Mouse (Mus musculus) cerebellum, adult 11 months (tissue): Measurements from ENCODE around the gene Dyrk1a.

Experiments
- DNase-seq: peaks from one replicate; pipeline ENCODE4 v3.0.0; 2022

Dyrk1a gene

DNA sequence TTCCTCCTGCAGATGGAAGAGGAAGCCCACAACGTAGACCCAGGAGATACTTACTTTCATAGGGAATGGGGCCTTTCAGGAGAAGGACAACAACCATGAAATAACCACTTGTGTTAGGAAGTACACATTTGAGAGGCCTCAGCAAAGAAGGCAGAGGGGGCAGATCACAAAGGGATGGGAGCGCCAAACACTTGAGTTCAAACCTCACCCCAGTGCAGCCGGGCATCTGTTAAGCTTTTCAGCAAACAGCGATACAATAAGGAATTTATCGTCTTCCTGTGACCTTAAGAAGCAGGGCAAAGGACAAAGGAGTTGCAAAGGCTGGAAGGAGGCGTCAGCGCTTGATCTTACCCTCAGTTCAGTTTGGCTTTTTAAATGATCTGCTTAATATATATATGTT lies 10.0 kb upstream of the Dyrk1a start:
- DNase-seq, result no peak

DNA sequence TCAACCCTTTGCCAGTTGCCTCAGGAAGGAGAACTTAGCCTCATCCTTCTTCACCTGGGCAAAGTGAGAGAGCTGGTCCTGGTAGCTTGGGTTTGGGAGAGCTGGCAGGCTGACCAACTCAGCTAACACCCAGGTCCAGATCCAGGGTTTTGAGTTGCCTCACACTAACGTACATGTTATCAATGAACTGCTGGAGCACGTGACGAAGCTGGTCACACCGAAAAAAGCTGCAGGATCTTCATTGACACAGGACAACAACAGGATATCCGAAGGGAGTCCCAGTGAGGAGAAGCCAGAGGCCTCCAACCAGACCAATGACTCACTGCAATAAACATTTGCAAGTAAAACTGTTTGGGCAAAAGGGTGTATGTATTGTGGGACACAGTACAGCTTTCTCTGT lies 9.2 kb upstream of the Dyrk1a start:
- no peak for DNase-seq

DNA sequence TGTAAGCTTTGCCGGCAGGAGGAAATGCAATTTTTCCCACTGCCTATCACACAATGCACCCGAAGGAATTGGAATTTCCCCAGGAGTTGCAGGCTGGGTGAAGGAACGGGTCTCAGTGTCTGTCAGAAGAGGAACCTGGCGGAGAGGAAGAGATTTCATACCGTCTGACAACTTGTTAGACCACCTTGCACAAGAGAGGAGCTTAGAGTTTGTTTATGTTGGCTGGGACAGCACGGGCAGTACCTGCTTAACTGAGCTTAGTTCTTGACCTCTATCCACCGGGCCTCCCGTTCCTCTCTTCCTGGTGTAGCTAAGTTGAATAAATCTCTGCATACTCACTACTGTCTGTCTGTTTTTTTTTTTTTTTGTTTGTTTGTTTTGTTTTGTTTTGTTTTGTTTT lies 3.7 kb upstream of the Dyrk1a start:
- DNase-seq, result no peak

DNA sequence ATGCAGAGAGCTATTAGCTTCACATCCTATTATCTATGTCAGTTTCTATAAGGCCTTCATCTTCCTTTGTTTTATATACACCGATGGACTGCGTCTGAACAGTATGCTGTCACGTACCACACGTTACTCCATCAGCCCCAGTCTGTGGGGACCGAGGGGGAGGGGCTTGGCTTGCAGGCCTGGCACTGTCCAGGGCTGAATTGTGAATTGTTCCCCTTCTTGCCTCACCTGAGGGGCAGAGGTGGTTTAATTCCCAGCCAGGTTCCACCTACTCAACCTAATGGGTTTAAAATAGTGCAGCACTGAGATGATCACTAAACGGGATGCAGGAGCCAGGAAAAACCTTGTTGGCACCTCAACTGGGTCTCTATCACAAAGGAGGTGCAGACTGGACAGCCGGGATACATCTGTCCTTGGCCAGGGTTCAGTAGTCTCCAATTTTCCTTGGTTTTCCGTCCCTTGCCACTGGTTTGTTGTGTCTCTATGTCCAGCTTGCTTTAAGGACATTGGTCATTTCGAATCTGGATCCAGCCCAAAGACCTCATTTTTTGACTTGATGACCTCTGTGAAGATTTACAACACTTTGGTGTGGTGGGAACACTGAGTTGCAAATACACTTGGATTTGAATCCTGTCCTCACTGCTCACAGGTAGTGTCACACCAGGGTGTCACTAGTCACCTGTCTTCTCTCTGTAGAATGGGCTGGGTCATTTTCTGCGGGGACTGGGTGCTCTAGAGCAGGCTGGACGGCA lies 2.8 kb upstream of the Dyrk1a start:
- peak; percentile 25 for DNase-seq

DNA sequence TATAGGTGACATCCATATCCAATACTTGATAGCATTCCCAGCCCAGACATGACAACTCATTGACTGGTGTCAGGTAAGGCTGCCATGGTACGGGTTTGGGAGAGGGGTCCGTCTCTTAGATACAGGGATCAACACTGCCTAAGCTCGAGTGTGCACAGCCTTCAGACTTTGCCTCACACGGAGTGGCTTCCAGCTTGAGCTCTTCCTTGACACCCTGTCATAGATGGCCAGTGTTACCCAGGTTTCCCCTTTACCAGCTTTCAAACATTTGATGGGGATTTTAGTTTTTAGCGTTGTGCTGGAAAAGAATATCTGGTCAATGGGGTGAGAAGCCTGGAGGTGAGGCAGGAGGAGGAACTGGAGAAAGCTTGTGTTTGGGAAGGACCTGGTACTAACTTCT lies 2.1 kb upstream of the Dyrk1a start:
- peak; percentile 22 for DNase-seq

DNA sequence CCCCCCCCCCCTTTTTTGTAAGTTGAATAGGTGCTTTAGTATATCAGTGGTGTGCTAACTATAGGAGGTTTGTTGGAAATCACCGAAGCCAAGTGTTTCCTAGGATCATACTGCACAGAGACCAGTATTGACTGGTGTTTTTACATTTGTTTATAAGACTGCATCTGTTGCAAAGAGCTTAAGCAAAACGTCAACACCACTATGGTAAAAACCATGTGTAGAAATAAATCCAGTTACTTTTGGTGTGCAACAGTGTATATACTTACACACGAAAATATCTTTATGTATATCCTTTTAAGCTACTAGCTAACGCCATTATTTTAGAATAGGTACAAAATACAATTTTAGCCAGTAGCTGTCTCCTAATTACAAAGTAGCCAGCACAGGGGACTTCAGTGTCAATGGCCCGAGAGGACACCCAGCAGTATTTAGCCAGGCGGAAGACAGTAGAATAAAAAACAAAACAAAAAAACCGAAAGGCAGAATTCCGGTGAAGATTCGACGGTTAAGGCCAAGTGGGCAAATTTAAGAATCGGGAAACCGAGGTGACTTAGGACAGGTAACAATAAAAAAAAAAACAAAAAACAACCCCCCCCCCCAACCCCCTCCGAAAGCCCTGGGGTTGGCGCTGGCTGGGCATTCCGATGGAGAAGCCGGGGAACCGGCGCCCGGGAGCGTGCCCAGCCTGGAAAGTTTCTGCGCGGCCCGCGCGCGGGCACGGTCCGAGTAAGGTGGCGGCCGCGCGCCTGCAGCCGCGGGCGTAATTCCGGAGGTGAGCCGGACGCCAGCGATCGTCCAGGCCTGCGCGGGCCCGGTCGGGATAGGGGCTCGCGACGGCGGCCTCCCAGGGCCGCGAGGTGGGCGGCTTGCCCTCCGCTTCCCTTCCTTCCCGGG lies 1.2 kb upstream of the Dyrk1a start:
- DNase-seq, result peak; percentile 83

DNA sequence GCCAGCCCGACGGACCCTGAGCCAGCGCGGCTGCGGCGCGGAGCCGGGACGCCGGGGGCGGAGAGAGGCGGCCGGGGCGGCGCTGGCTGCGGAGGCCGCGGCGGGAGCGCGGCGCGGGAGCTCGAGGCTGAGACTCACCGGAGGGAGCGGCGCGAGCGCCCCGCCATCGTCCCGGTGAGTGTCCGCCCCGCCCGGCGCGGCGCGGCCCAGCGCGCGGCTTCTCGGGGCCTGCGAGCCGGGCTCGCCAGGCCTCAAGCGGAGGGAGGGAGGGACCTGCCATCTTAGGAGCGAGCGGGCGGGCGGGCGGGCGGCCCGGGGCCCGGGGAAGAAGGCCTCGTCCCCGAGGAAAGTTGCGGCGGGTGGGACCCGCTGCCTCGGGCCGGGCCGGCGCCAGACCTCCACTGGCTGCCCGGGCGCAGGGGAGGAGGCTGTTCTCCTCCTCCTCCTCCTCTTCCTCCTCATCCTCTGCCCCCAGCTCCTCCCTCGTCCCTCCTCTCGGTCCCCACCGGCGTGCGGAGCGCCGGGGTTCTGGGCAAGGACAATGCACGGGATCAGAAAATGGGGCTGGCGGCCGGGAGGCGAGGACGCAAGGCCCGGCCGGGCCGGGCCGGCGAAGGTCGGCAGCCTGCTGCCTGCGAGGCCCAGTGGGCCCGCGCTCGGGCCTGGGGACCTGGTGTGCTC lies 691 bp downstream of the Dyrk1a start:
- DNase-seq, result peak; percentile 58

DNA sequence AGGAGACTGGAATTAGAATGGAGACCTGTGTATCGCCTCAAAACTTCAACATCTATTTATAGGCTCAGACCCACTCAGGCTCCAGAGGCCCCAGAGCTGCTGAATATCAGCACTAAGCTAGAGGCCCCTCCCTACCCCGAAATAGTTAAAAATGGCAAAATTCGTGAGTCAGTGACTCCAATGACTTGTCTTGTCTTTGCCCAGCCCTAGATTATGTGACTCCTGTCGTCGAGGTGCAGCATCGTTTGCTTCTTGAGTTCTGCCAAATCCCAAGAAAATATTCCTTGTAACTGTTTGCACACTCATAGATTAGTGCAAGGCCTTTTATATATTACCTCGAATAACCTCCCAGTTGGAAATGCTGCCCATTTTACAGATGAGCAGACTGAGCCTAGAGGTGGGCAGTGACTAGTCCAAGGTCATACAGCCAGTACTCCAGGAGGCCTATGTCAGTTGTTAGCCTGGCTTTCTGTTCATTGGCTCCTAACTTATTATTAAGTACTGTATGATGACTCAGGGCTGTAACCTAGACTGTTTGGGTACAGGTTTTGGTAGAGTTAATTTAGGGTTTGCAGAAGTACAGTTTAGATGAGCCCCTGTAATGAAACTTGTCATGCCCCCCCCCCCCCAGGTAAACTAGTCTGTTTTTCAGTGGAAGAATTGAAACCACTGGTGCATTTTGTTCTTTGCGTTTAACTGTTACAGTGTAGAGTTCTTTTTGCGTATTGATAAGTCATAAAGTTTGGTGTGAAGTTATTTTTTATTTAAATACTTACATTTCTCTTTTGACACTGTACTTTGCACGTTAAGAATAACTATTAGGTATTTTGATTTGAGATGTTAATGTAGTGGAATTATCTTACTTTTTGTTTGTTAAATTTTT lies 1.5 kb downstream of the Dyrk1a start:
- DNase-seq, result no peak

DNA sequence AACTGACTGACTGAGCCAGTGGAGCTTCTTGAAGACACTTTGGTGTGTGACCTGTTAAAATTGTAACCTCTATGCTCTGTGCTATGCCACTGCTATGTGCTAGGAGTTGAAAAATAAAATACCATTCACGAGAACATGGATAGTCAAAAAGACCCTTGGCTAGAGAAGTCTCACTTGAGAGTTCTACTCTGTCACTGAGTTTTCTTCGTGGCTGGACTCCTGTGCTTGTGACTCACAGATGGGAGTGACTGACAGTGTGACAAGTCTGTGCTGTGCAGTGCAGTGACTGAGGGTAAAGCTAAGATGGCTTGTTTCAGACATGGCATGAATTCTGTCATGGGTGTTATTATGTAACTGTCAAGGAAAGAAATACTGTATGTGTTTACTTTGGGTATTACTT lies 2.6 kb downstream of the Dyrk1a start:
- DNase-seq, result no peak

DNA sequence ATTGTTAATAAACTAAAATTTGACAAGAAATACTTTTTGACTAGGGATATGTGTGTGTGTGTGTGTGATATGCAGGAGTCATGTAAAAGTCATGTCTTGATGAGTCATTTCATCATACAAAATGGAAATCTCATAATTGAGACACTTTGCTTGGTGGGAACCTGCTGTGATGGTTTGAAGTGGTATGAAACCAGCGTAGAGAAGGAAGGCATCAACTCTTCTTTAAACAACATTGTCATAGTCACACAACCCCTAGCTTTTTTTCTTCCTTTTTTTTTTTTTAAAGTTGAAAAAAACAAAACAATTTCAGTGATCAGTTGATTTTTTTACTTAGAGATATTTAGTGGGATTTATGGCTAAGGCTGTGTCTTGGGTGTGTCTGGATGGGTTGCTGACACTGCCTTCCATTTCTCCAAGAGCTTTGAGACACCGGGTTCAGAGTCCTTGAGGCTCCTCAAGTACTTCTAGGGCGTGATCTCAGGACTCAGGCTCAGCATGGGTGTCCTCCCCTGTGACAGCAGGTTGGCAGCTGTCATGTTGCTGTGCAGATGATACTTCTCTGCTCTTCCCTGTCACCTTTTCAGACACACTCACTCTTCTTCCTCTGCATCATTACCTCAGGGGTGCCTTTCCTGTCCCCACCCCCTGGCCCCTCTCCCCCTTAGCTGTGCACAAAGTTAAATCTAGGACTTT lies 4.4 kb downstream of the Dyrk1a start:
- no peak for DNase-seq

DNA sequence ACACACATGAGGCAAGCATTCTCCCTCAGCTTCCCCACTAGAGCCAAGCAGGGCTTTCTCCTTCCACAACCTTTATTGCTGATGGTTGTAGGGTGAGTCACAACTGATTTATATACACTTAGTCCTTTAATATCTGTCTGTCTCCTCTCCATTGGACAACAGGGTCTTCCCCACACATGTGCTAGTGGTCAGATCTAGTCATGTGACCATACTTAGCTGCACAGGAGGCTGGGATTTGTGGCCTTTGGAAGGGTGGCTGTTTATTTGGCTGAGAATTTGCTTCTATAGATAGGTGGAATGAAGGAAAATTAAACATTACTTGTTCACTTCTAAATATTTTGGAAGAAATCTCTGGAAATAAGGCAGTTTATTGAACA lies 4.9 kb downstream of the Dyrk1a start:
- no peak for DNase-seq

DNA sequence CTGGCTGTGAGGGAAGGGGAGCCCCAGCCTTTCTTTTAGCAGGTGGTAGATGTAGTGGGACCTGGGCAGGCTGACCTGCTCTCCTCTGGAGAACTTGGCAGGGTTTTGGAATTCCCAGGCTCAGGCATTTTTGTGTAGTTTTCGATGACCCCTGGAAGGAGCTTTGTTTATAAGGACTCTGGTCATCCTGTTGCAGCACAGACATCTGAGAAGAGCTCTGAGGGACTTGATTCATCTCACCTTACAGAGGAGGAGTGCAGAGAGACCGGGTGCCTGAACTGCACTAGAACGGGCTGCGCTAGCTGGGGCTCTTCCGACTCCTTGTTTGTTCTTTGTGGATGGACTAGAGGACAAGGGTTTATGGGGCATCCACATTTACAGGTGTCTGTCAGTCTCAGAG lies 5.9 kb downstream of the Dyrk1a start:
- no peak for DNase-seq

DNA sequence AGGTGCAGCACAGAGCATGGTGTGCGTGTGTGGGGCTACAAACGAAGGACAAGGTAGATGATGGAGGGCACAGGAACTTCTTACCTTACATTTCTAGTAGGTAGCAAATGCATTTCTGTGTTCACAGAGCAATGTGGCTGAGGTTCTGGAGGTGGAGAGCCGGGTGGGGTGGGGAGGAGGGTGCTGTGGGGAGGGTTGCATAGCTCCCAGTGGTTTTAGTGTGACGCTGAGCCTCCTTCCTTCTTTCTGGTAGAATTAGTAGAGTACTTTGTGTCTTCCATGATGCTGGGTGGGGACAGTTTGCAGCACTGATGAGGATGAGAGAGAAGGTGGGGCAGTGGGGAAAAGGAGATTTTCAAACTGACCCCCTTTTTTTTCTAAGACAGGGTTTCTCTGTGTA lies 9.5 kb downstream of the Dyrk1a start:
- DNase-seq, result no peak

DNA sequence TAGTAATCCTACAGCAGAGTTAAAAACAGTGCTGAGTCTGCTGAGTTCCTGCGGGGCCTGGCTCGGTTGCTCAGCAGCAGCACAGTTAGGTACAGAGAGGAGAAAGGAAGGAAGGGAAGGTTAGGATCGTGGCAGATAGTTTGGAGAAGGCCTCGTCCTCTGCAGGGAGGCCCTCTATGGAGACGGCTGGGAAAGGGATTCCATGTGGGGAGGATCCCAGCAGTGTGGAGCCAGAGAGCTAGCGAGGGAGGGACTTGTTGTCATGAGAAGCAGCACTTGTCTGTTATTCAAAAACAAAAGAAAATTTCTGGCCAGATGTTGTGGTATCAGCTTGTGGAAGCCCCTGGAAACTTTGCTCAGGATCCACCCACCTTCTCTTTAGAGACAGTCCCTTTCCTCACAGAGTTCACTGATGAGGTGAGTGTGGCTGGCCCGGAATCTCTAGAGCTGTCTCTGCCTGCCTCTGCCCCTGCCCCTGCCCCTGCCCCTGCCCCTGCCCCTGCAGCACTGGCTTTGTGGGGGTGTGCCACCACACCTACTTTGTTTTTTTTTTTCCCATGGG lies 11.1 kb downstream of the Dyrk1a start:
- DNase-seq, result no peak

DNA sequence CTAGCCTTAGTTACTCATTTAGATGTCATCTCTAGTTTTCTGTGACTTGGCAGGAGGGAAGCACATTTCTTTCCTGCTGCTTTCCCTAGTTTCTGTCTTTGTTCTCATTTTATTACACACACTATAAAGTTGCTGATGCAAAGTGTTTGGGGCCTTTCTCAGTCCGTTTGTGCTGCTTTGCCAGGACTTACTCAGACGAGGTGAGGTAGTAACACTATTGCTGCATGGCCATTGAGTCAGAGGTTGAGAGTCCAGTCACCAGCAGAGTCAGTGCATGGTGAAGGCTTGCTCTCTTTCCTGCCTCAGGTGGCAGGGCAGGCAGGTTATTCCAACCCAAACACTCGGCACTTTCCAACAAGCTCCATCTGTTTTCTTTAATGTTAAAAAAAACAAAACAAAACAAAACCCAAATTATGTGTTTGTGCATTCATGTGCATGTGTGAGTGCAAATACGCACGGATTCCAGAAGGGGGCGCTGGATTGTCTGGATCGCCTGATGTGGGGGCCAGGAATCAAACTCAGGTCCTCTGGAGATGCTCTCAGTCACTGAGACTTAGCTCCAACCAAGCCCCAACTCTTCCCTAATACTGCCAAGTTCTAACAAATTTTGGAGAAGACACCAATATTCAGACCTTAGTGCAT lies 16.7 kb downstream of the Dyrk1a start:
- no peak for DNase-seq

DNA sequence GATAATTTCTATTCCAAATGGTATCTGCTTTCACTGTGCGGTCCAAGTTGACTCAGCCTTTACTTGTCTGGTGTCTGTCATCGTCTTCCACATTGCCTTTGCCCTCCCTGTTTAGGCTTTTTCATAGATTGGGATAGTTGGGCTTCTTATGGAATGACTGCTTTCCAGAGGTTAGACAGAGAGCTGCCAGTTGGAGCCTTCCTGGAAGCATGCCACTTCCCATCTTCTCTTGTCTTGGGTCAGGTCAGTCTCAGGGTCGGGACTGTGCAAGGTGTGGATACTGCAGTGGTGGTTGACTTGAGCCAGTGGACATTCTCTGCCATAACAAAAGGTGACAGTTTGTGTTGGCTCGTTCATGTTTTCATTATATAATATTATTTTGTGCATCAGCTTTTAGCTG lies 17.7 kb downstream of the Dyrk1a start:
- no peak for DNase-seq

DNA sequence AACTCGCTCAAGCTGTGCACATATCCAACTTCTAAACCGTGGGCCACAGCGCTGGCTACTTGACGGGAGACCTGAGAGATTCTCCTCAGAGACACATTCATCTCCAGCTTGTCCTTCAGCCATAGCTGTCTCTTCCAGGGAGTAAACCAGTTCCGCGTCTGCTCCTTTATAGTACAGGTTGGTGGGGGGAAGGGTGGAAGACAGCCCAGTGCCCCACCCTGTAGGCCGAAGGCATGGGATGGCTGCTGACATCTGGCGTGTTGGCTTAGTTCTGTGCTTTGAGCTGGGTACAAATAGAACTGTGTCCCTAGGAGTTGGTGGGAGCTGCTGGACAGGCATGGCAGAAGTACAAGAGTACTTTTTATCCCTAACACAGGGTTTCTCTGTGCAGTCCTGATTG lies 18.4 kb downstream of the Dyrk1a start:
- peak; percentile 23 for DNase-seq

DNA sequence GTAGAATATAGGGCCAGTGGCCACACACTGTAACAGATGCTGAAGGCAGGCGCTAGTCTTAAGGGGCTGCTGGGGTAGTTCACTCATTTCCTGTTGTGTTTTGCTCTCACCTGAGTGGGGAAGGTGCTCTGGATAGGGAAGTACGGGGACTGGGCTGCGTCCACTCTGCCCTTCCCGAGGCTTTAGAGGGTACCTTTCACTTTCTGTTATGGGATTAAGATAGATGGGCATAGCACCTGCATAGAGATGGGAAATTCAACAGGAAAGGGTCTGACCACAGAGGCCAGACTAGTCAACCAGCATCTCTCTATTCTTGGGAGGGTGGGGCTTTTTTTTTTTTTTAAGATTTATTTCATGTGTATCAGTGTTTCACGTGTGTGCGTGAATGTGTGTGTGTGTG lies 19.2 kb downstream of the Dyrk1a start:
- DNase-seq, result no peak

DNA sequence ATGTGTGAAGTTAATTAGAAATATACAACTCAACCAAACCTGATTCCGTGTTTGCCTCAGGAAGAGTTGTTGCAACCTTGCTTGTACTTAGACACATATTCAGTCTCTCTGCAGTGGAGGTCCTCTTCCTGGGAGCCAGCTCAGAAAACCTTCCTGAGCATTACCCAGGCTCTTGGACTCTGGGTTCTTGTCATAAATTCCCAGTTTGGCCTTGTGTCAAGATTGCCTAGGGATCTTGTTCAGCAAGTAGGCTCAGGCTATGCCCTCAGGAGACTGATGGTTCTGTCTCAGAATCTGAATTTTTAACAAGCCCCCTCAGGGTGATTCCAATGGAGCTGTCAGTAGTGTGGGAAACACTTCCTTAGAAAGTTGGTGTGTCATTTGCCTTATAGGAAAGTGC lies 19.8 kb downstream of the Dyrk1a start:
- no peak for DNase-seq

DNA sequence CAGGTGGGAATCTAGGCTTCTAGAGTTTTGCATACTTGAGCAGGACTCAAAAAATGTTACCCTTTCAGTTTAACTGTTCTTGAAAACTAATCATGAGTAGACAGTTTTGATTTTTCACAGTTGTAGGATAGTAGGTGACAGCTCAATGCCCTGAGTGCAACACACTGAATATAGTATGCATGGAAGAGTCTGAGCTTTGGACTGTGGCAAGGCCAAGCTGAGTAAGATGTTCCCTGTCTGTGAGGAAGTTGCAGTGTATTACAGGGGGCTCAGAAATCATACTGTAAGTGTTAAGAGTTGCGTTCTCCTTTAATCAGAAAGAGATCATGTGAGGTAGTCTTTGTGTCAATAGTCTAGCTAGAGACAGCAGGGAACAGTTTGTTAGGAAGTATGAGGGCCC lies 20.4 kb downstream of the Dyrk1a start:
- no peak for DNase-seq

DNA sequence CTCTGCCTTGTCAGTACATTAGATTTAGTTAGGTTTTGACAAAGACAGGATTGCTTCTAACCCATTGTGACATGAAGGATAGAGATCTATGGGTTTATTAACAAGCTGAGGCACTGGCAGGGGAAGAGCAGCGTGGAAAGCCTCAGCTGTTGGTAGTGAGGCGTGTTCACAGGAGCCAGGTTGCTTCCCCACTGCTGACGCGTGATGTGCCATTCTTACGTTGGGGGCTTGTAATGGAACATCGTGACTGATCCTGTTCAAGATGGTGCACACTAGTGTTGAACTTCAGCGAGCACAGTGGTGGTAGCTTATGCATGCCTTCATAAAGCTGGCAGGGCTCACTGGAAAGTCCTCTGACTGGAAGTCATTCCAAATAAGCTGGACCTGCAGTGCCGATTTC lies 21.2 kb downstream of the Dyrk1a start:
- no peak for DNase-seq
